Mouse (Mus musculus) cerebellum, adult 2 months (tissue): Measurements from ENCODE around the gene Slc22a19. TPM values are rescaled to one million over a fixed set of nuclear protein-coding genes. Genes with fewer than 3 reads are reported as not detected.

Experiments used
- DNase-seq, 2 experiments: peaks; one replicate each; pipeline ENCODE4 v3.0.0; 2021
- H3K27ac ChIP-seq: fragments of 200-500 bp; 2 replicates; pipeline ENCODE4 v1.5.1; 2012; ENCODE audit warnings: low read length, control low read depth, inconsistent platforms; ENCODE audit not compliant: insufficient read depth
- H3K27me3 ChIP-seq: fragments of 200-500 bp; 2 replicates; pipeline ENCODE4 v1.6.1; 2012; ENCODE audit warnings: inconsistent platforms, mild to moderate bottlenecking, low read length, moderate library complexity; ENCODE audit not compliant: control insufficient read depth, insufficient read depth
- H3K4me1 ChIP-seq: fragments of 200-500 bp; 2 replicates; pipeline ENCODE4 v1.6.1; 2011; ENCODE audit warnings: low read length; ENCODE audit not compliant: control insufficient read depth, insufficient read depth
- H3K4me3 ChIP-seq: fragments of 200-500 bp; replicated peaks from 2 replicates; pipeline ENCODE3; 2011; ENCODE audit warnings: mild to moderate bottlenecking, low read depth, low read length, control low read depth; ENCODE audit not compliant: insufficient read depth
- CTCF ChIP-seq: fragments of 200-500 bp; IDR thresholded peaks from 2 replicates; pipeline ENCODE4 v1.5.1; 2011; ENCODE audit warnings: low read depth, mild to moderate bottlenecking, control low read depth, low read length, moderate library complexity, borderline replicate concordance; ENCODE audit not compliant: insufficient read depth
- POLR2A ChIP-seq: fragments of 200-500 bp; IDR thresholded peaks from 2 replicates; pipeline ENCODE4 v1.6.1; 2011; ENCODE audit warnings: low read length, control low read depth, borderline replicate concordance; ENCODE audit not compliant: insufficient read depth
- WGBS: fragments of 180-500 bp; shearing (Covaris S2); methylation state at CpG from one replicate; pipeline ENCODE4 v1.1.7; 2018; 5-methylcytosine and 5-hydroxymethylcytosine counted together
- polyA plus RNA-seq: library from polyadenylated mRNA; depleted of rRNA; stranded (reverse); fragments of >200 nt; gene quantifications from 2 replicates; pipeline ENCODE4 v1.2.3, GENCODE M21; 2012; rRNA removed

Gene Slc22a19
- polyA plus RNA-seq, 1 experiment = not detected

- Histone ChIP-seq H3K27ac (no peak overlapping the region), H3K4me1 (no peaks in the 10 kb centered on the region), H3K27me3 (no peaks in the 10 kb centered on the region), H3K4me3 (no peak overlapping the region)
- TF ChIP-seq CTCF = no peak
- no peak for TF ChIP-seq POLR2A
- 66% methylated on average over 1 of the region's 1 CpGs for WGBS
- DNase-seq = no peak
These were observed 77.3 kb downstream of the Slc22a19 start for GRCm38 (mm10) chr19:7633786-7634185.

GRCm38 (mm10) chr19:7633021-7633420 is 78.1 kb downstream of the Slc22a19 start:
- no peak overlapping the region for H3K4me3 ChIP-seq
- H3K27ac ChIP-seq = no peak overlapping the region
- TF ChIP-seq POLR2A = no peak
- no peak for TF ChIP-seq CTCF
- DNase-seq = no peak
- H3K4me1 ChIP-seq = no peaks in the 10 kb centered on the region
- H3K27me3 ChIP-seq = no peaks in the 10 kb centered on the region

Other genes with a start within 250 kb of the Slc22a19 start
- 563 and 663 TPM in 2 replicates for gene Rtn3, start 228.0 kb downstream of the Slc22a19 start, polyA plus RNA-seq
- gene Atl3, start 217.3 kb downstream of the Slc22a19 start, polyA plus RNA-seq = 18.1 and 18.3 TPM in 2 replicates
- 50.6 and 56.9 TPM in 2 replicates for gene Pla2g16, start 153.9 kb downstream of the Slc22a19 start, polyA plus RNA-seq
- gene Lgals12, start 104.1 kb downstream of the Slc22a19 start, polyA plus RNA-seq = 0.05 and 0.06 TPM in 2 replicates
- gene Hrasls5, start 98.8 kb downstream of the Slc22a19 start, polyA plus RNA-seq = 0.21 TPM in 1 of 2 replicates, not detected in the other
- gene Slc22a26, start 91.4 kb upstream of the Slc22a19 start, polyA plus RNA-seq = not detected in 2 replicates